8 mouse cellular contexts compared by ENCODE assay signal in the genomic region with DNA sequence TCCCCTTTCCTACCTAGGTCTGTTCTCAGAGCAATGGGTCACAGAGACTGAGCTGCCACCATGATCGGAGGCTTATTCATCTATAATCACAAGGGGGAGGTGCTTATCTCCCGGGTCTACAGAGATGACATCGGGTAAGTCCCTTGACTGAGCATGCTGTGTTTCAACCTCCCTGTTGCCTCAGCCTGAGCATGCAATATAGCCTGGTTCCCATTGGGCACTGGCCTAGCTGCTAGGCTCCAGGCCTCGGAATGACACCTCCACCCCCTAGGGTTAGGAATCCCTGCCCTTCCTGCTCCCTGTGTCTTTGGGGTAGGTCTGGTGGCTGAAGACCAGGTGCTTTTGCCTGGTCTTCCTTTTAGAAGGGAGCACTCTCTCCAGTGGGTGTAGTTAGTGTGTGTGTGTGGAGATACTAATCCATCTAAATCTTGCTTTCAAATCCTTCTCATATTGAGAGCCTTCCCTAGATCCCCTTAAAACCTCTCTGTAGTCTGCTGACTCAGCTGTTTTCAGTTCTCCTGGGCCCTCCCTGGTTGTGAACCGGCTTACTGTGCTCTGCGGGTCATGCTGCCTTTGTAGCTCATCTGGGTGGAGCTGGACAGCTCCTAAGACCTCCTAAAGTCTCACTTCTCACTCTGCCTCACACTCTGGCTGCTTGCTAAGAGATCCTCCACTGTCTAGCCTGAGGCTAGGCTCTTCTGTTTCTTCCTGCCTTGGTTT. TPM values are rescaled to one million over a fixed set of nuclear protein-coding genes. Genes with fewer than 3 reads are reported as not detected.
DNase-seq lines count a peak whose midpoint lies in the region; ATAC-seq and TF ChIP-seq lines count a peak whose summit lies in the region.

No protein-coding gene starts in this region.

- DNase-seq in gastrocnemius, adult 2 months = no peak
- DNase-seq in gastrocnemius, postnatal 4 days (ENCODE audit: low spot score in 2 of 2) = no peak
- DNase-seq in G1E (ENCODE audit: low spot score) = no peak
- DNase-seq in hindbrain, embryonic 10.5 days (ENCODE audit: low spot score) = no peak
- no peak for DNase-seq in midbrain, embryonic 10.5 days (ENCODE audit: low spot score)
- no peak for DNase-seq in thymus, postnatal 4 days
- DNase-seq in left cerebral cortex, postnatal 4 days = no peak
- DNase-seq in thymus, postnatal 25 days = no peak

- WGBS in hindbrain, embryonic 10.5 days = 43% methylated on average over 6 of the region's 6 CpGs
- 43% methylated on average over 6 of the region's 6 CpGs for WGBS in midbrain, embryonic 10.5 days

- H3K9me3 ChIP-seq in G1E (replicated peaks) = no peaks in the 10 kb centered on the region
- no peaks in the 10 kb centered on the region for H3K9me3 ChIP-seq in hindbrain, embryonic 10.5 days
- H3K9me3 ChIP-seq in midbrain, embryonic 10.5 days (replicated peaks) = no peaks in the 10 kb centered on the region

- peak overlapping the region; percentile 99 for H3K27ac ChIP-seq in gastrocnemius, adult 2 months
- H3K27ac ChIP-seq in hindbrain, embryonic 10.5 days = peak overlapping the region; percentile 74
- H3K27ac ChIP-seq in midbrain, embryonic 10.5 days (replicated peaks) = peak overlapping the region; percentile 93; the same call in 1 of the 2 replicates

- peaks cover 50% of the 10 kb centered on the region for H3K4me1 ChIP-seq in G1E (ENCODE audit: insufficient read depth, low read depth, low read length)
- H3K4me1 ChIP-seq in hindbrain, embryonic 10.5 days (replicated peaks) = peaks cover 31% of the 10 kb centered on the region
- peaks cover 29% of the 10 kb centered on the region for H3K4me1 ChIP-seq in midbrain, embryonic 10.5 days

- no peak for ATAC-seq in G1E (ENCODE audit: extremely low read depth, insufficient number of reproducible peaks, low FRiP score, poor library complexity, severe bottlenecking)

- TF ChIP-seq CTCF in gastrocnemius, adult 2 months (IDR thresholded peaks at IDR 0.05) = no peak
- TF ChIP-seq CTCF in G1E (IDR thresholded peaks at IDR 0.05; ENCODE audit: low read depth, low read length) = no peak

- intact Hi-C loops in gastrocnemius, adult 2 months (cut with DNase I) = loop anchor here (5.0 kb wide), 1 partner anchor 75 kb away; a partner anchor contains a TSS
- intact Hi-C loops in left cerebral cortex, postnatal 4 days (cut with DNase I) = loop anchor here (10.0 kb wide), 1 partner anchor 107 kb away; no protein-coding TSS in a partner anchor

- H3K4me3 ChIP-seq in gastrocnemius, adult 2 months = peak overlapping the region; percentile 99
- H3K4me3 ChIP-seq in G1E (ENCODE audit: low read depth, low read length) = peak overlapping the region; percentile 83; the same call in 1 of the 2 replicates
- H3K4me3 ChIP-seq in hindbrain, embryonic 10.5 days = peak overlapping the region; percentile 79
- peak overlapping the region; percentile 78 for H3K4me3 ChIP-seq in midbrain, embryonic 10.5 days

- peaks cover 68% of the 10 kb centered on the region for H3K36me3 ChIP-seq in G1E (replicated peaks)
- peaks cover 68% of the 10 kb centered on the region for H3K36me3 ChIP-seq in hindbrain, embryonic 10.5 days
- H3K36me3 ChIP-seq in midbrain, embryonic 10.5 days = peaks cover 66% of the 10 kb centered on the region

- no peaks in the 10 kb centered on the region for H3K27me3 ChIP-seq in G1E (ENCODE audit: insufficient read depth, low read length)
- no peaks in the 10 kb centered on the region for H3K27me3 ChIP-seq in hindbrain, embryonic 10.5 days (ENCODE audit: insufficient read depth, poor library complexity, severe bottlenecking)
- H3K27me3 ChIP-seq in midbrain, embryonic 10.5 days (ENCODE audit: low read depth, poor library complexity, severe bottlenecking) = no peaks in the 10 kb centered on the region

RNA-seq across cellular contexts. Expression of a gene that starts 2.5 kb away (rescaled TPM):
- 100 to 1,000 TPM; 137 to 157 TPM for total RNA-seq in gastrocnemius, adult 2 months (2021)
- total RNA-seq in gastrocnemius, postnatal 4 days (2021) = 100 to 1,000 TPM; 234 to 258 TPM
- total RNA-seq in G1E (2014; fragmentation: Nextera tagmentation) (302 and 342 TPM in 2 replicates), G1E (2017) (173 and 186 TPM in 2 replicates)
- 67.5 and 73.4 TPM in 2 replicates for polyA plus RNA-seq in G1E (2012)
- 705 and 825 TPM in 2 replicates for polyA plus RNA-seq in hindbrain, embryonic 10.5 days (2016; fragmentation: Nextera tagmentation; extraction: Ambion mirVana)
- 711 and 831 TPM in 2 replicates for polyA plus RNA-seq in midbrain, embryonic 10.5 days (2016; fragmentation: Nextera tagmentation; extraction: Ambion mirVana)
- 100 to 1,000 TPM; 865 to 870 TPM for total RNA-seq in left cerebral cortex, postnatal 4 days (2021)

RNA-seq across cellular contexts. Expression of a gene that starts 10.6 kb away (rescaled TPM):
- 10 to 100 TPM; 59.8 to 70.7 TPM for total RNA-seq in gastrocnemius, adult 2 months (2021)
- total RNA-seq in gastrocnemius, postnatal 4 days (2021) = 10 to 100 TPM; 54.1 to 55.7 TPM
- total RNA-seq in G1E (2014; fragmentation: Nextera tagmentation) (34.6 and 35.1 TPM in 2 replicates), G1E (2017) (66.1 and 70.1 TPM in 2 replicates)
- polyA plus RNA-seq in G1E (2012) = 21.1 and 22.1 TPM in 2 replicates
- polyA plus RNA-seq in hindbrain, embryonic 10.5 days (2016; fragmentation: Nextera tagmentation; extraction: Ambion mirVana) = 59.4 and 65.2 TPM in 2 replicates
- 58.9 and 62.2 TPM in 2 replicates for polyA plus RNA-seq in midbrain, embryonic 10.5 days (2016; fragmentation: Nextera tagmentation; extraction: Ambion mirVana)
- total RNA-seq in left cerebral cortex, postnatal 4 days (2021) = 10 to 100 TPM; 74.7 to 94.0 TPM

RNA-seq across cellular contexts. Expression of a gene that starts 21.0 kb away (rescaled TPM):
- total RNA-seq in gastrocnemius, adult 2 months (2021) = 10 to 100 TPM; 30.7 to 31.3 TPM
- 10 to 100 TPM; 60.7 to 63.6 TPM for total RNA-seq in gastrocnemius, postnatal 4 days (2021)
- total RNA-seq in G1E (2014; fragmentation: Nextera tagmentation) = 51.8 and 57.2 TPM in 2 replicates
- total RNA-seq in G1E (2017) = 2.8 and 3.0 TPM in 2 replicates
- 26.9 and 28.2 TPM in 2 replicates for polyA plus RNA-seq in G1E (2012)
- 32.6 and 51.1 TPM in 2 replicates for polyA plus RNA-seq in hindbrain, embryonic 10.5 days (2016; fragmentation: Nextera tagmentation; extraction: Ambion mirVana)
- polyA plus RNA-seq in midbrain, embryonic 10.5 days (2016; fragmentation: Nextera tagmentation; extraction: Ambion mirVana) = 28.5 and 37.5 TPM in 2 replicates
- total RNA-seq in left cerebral cortex, postnatal 4 days (2021) = 100 to 1,000 TPM; 103 to 108 TPM

RNA-seq across cellular contexts. Expression of a gene that starts 39.1 kb away (rescaled TPM):
- 10 to 100 TPM; 55.7 to 62.8 TPM for total RNA-seq in gastrocnemius, adult 2 months (2021)
- total RNA-seq in gastrocnemius, postnatal 4 days (2021) = 10 to 100 TPM; 46.3 to 51.8 TPM
- total RNA-seq in G1E (2014; fragmentation: Nextera tagmentation) = 40.5 and 43.6 TPM in 2 replicates
- total RNA-seq in G1E (2017) = 105 and 107 TPM in 2 replicates
- polyA plus RNA-seq in G1E (2012) = 24.8 and 25.5 TPM in 2 replicates
- polyA plus RNA-seq in hindbrain, embryonic 10.5 days (2016; fragmentation: Nextera tagmentation; extraction: Ambion mirVana) = 150 and 153 TPM in 2 replicates
- 151 TPM in 2 replicates for polyA plus RNA-seq in midbrain, embryonic 10.5 days (2016; fragmentation: Nextera tagmentation; extraction: Ambion mirVana)
- 10 to 100 TPM; 66.8 to 67.8 TPM for total RNA-seq in left cerebral cortex, postnatal 4 days (2021)

RNA-seq across cellular contexts. Expression of a gene that starts 51.5 kb away (rescaled TPM):
- total RNA-seq in gastrocnemius, adult 2 months (2021) = under 1 TPM; 0.08 to 0.20 TPM
- total RNA-seq in gastrocnemius, postnatal 4 days (2021) = under 1 TPM; 0.05 to 0.66 TPM
- total RNA-seq in G1E (2014; fragmentation: Nextera tagmentation) (not detected in 2 replicates), G1E (2017) (0.29 TPM in 1 of 2 replicates, not detected in the other)
- 0.02 and 0.07 TPM in 2 replicates for polyA plus RNA-seq in G1E (2012)
- polyA plus RNA-seq in hindbrain, embryonic 10.5 days (2016; fragmentation: Nextera tagmentation; extraction: Ambion mirVana) = 2.9 and 4.0 TPM in 2 replicates
- 1.7 and 4.5 TPM in 2 replicates for polyA plus RNA-seq in midbrain, embryonic 10.5 days (2016; fragmentation: Nextera tagmentation; extraction: Ambion mirVana)
- total RNA-seq in left cerebral cortex, postnatal 4 days (2021) = 10 to 100 TPM; 47.6 to 59.3 TPM
